Mouse (Mus musculus) 3134 (cell line): ENCODE results near the gene Pdcd6.
A peak's percentile ranks its signal among the peaks of the same experiment; 100 is the strongest.

Source experiments
- DNase-seq: peaks from one replicate; pipeline ENCODE4 v3.0.0-alpha.2; 2011; ENCODE audit warnings: low spot score; ENCODE audit not compliant: insufficient read length; ENCODE audit errors: extremely low read depth

Pdcd6 gene

GRCm38 (mm10) chr13:74289646-74290045 is 27.7 kb downstream of the Pdcd6 start:
- DNase-seq = no peak

- no peak for DNase-seq
These were observed 35.1 kb downstream of the Pdcd6 start for GRCm38 (mm10) chr13:74282299-74282698.

GRCm38 (mm10) chr13:74275726-74276125 is 41.7 kb downstream of the Pdcd6 start:
- DNase-seq = no peak

- no peak for DNase-seq
These were observed 57.0 kb downstream of the Pdcd6 start for GRCm38 (mm10) chr13:74260231-74260992.

- DNase-seq = peak; percentile 3
These were observed 57.7 kb downstream of the Pdcd6 start for GRCm38 (mm10) chr13:74259460-74260230.
